Mouse (Mus musculus) stomach, embryonic 16.5 days (tissue): Measurements from ENCODE around the gene Bak1. TPM values are rescaled to one million over a fixed set of nuclear protein-coding genes. Genes with fewer than 3 reads are reported as not detected.

Experiments
- ATAC-seq: fragments of 200-750 bp; cut with Nextera tagmentation; 2 replicates; pipeline ENCODE4 v1.8.0; 2017; ENCODE audit warnings: moderate number of reproducible peaks, moderate TSS enrichment; ENCODE audit not compliant: insufficient read depth, low FRiP score
- H3K27ac ChIP-seq: fragments of 300-500 bp; sonication (generic); 2 replicates; pipeline ENCODE4 v1.5.1; 2014; ENCODE audit warnings: low read length
- H3K27me3 ChIP-seq: fragments of 300-500 bp; sonication (generic); 2 replicates; pipeline ENCODE4 v1.6.1; 2014; ENCODE audit warnings: low read length, control low read depth, mixed read lengths; ENCODE audit not compliant: control insufficient read depth, insufficient read depth
- H3K36me3 ChIP-seq: fragments of 300-500 bp; sonication (generic); 2 replicates; pipeline ENCODE4 v1.6.1; 2014; ENCODE audit warnings: low read length; ENCODE audit not compliant: control insufficient read depth, insufficient read depth
- H3K4me1 ChIP-seq: fragments of 300-500 bp; sonication (generic); 2 replicates; pipeline ENCODE4 v1.6.1; 2014; ENCODE audit warnings: low read length, control low read depth, mixed read lengths; ENCODE audit not compliant: control insufficient read depth, insufficient read depth
- H3K4me2 ChIP-seq: fragments of 300-500 bp; sonication (generic); 2 replicates; pipeline ENCODE4 v1.6.1; 2014; ENCODE audit warnings: low read depth, low read length, mixed read lengths
- H3K4me3 ChIP-seq: fragments of 300-500 bp; sonication (generic); replicated peaks from 2 replicates; pipeline ENCODE4 v1.5.1; 2014; ENCODE audit warnings: mild to moderate bottlenecking, low read length
- H3K9ac ChIP-seq: fragments of 300-500 bp; sonication (generic); 2 replicates; pipeline ENCODE4 v1.6.1; 2014; ENCODE audit warnings: low read length
- H3K9me3 ChIP-seq: fragments of 300-500 bp; sonication (generic); replicated peaks from 2 replicates; pipeline ENCODE4 v1.6.1; 2016; ENCODE audit warnings: low read length, control low read depth; ENCODE audit not compliant: control insufficient read depth
- WGBS: fragments of 180-500 bp; shearing (Covaris S2); extraction: QIAGEN DNeasy Blood & Tissue Kit; methylation state at CpG from one replicate; pipeline ENCODE4 v1.1.7; 2014; 5-methylcytosine and 5-hydroxymethylcytosine counted together
- polyA plus RNA-seq: library from polyadenylated mRNA; unstranded; fragments of >200 nt; fragmentation: Nextera tagmentation; extraction: Ambion mirVana; gene quantifications from 2 replicates; pipeline ENCODE4 v1.2.1, GENCODE M21; 2015

Gene Bak1
- polyA plus RNA-seq, 1 experiment from 2014 or later: 6.7 TPM

GRCm38 (mm10) chr17:27004903-27005485 is 23.8 kb downstream of the Bak1 start:
- 35% methylated on average over 19 of the region's 19 CpGs for WGBS
- ATAC-seq: no peak; the same call in 1 of the 2 replicates
- H3K36me3 ChIP-seq: no peaks in the 10 kb centered on the region
- H3K27ac ChIP-seq: no peak overlapping the region
- no peak overlapping the region for H3K4me2 ChIP-seq
- no peak overlapping the region for H3K4me3 ChIP-seq
- no peaks in the 10 kb centered on the region for H3K9me3 ChIP-seq
- no peaks in the 10 kb centered on the region for H3K4me1 ChIP-seq
- H3K27me3 ChIP-seq: no peaks in the 10 kb centered on the region
- no peak overlapping the region for H3K9ac ChIP-seq

- Histone ChIP-seq H3K9me3 (no peaks in the 10 kb centered on the region), H3K36me3 (no peaks in the 10 kb centered on the region), H3K4me3 (no peak overlapping the region), H3K27me3 (no peaks in the 10 kb centered on the region), H3K4me2 (no peak overlapping the region), H3K4me1 (no peaks in the 10 kb centered on the region), H3K27ac (no peak overlapping the region), H3K9ac (no peak overlapping the region)
- ATAC-seq: no peak
- 35% methylated on average over 9 of the region's 9 CpGs for WGBS
Observed at GRCm38 (mm10) chr17:27004431-27004830, 24.4 kb downstream of the Bak1 start.

DNA sequence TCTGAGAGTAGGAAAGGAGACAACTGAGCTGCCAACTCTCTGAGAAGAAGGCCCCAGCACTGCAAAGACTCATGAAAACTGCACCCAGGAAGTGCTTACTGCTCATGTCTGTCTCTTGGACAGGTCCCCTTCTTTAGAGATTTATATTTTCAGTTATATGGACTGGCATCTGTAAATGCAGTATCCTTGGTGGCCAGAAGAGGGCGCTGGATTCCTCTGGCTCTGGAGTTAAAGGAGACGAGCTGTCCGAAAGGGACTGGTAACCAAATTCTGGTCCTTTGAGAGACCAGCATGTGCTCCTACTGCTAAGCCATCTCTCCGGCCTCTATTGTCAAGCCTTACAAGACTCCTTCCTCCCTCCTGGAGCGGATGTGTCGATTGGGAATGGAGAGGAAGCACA is 26.9 kb downstream of the Bak1 start:
- Histone ChIP-seq H3K4me2 (no peak overlapping the region), H3K9me3 (no peaks in the 10 kb centered on the region), H3K27ac (no peak overlapping the region), H3K36me3 (no peaks in the 10 kb centered on the region), H3K27me3 (no peaks in the 10 kb centered on the region), H3K4me1 (no peaks in the 10 kb centered on the region), H3K9ac (no peak overlapping the region), H3K4me3 (no peak overlapping the region)
- no peak for ATAC-seq
- 43% methylated on average over 6 of the region's 6 CpGs for WGBS

DNA sequence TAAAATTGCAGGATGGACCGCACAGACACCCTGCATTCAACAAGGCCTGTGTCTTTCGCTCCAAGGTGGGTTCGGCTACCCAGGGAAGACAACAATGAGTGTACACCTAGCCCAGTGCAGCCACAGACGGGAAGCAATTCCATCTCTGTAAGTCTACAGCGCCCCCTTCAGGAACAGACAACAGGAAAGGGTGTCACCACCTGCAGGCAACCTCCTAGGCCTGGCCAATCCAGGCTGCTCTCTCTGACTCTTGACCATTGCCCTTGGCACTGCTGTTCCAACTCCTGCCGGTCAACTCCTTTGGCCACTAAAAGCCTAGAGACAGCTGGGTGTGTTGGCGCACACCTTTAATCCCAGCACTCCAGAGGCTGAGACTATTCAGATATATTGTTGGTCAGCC is 27.7 kb downstream of the Bak1 start:
- no peaks in the 10 kb centered on the region for H3K36me3 ChIP-seq
- no peaks in the 10 kb centered on the region for H3K4me1 ChIP-seq
- H3K4me3 ChIP-seq: no peak overlapping the region
- H3K4me2 ChIP-seq: no peak overlapping the region
- no peaks in the 10 kb centered on the region for H3K27me3 ChIP-seq
- WGBS: 77% methylated on average over 7 of the region's 7 CpGs
- no peak overlapping the region for H3K9ac ChIP-seq
- H3K27ac ChIP-seq: no peak overlapping the region
- no peak for ATAC-seq
- no peaks in the 10 kb centered on the region for H3K9me3 ChIP-seq

DNA sequence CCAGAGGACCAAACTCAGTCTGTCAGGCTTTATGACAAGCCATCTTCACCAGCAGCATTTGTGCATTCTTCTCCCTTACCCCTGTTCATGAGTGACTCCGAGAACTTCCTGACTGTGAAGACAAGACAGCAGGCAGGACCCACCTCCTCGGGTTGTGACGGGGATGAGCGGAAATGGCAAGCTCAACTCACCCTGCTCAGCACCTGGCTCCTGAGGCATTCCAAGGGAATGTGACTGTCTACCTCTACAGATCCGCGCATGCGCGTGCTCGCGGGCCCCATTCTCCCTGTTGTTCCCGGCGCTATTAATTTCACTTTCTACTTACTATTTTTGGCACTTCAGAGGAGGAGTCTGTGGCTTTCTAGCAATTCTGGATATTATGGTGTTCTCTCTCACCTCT is 28.8 kb downstream of the Bak1 start:
- H3K36me3 ChIP-seq: no peaks in the 10 kb centered on the region
- H3K9me3 ChIP-seq: no peaks in the 10 kb centered on the region
- ATAC-seq: no peak
- no peak overlapping the region for H3K4me3 ChIP-seq
- WGBS: 73% methylated on average over 12 of the region's 12 CpGs
- 0 out of 2 replicates have a peak overlapping the region, but pooled peaks have one; percentile 35 for H3K9ac ChIP-seq
- H3K27me3 ChIP-seq: no peaks in the 10 kb centered on the region
- no peaks in the 10 kb centered on the region for H3K4me1 ChIP-seq
- H3K4me2 ChIP-seq: no peak overlapping the region
- no peak overlapping the region for H3K27ac ChIP-seq

- Histone ChIP-seq H3K4me1 (no peaks in the 10 kb centered on the region), H3K36me3 (no peaks in the 10 kb centered on the region), H3K9ac (no peak overlapping the region), H3K27ac (no peak overlapping the region), H3K4me2 (no peak overlapping the region), H3K27me3 (no peaks in the 10 kb centered on the region), H3K9me3 (no peaks in the 10 kb centered on the region), H3K4me3 (no peak overlapping the region)
- 79% methylated on average over 15 of the region's 15 CpGs for WGBS
- ATAC-seq: no peak
Observed at GRCm38 (mm10) chr17:26998283-26998682, 30.5 kb downstream of the Bak1 start.

- no peaks in the 10 kb centered on the region for H3K27me3 ChIP-seq
- H3K27ac ChIP-seq: no peak overlapping the region
- no peak overlapping the region for H3K4me3 ChIP-seq
- no peak for ATAC-seq
- no peak overlapping the region for H3K4me2 ChIP-seq
- no peak overlapping the region for H3K9ac ChIP-seq
- 77% methylated on average over 4 of the region's 4 CpGs for WGBS
- H3K9me3 ChIP-seq: no peaks in the 10 kb centered on the region
- H3K4me1 ChIP-seq: no peaks in the 10 kb centered on the region
- no peaks in the 10 kb centered on the region for H3K36me3 ChIP-seq
Observed at GRCm38 (mm10) chr17:26997661-26998060, 31.1 kb downstream of the Bak1 start.

GRCm38 (mm10) chr17:26995562-26995961 is 33.2 kb downstream of the Bak1 start:
- Histone ChIP-seq H3K9me3 (no peaks in the 10 kb centered on the region), H3K36me3 (no peaks in the 10 kb centered on the region), H3K9ac (no peak overlapping the region), H3K4me2 (no peak overlapping the region), H3K27ac (no peak overlapping the region), H3K4me1 (no peaks in the 10 kb centered on the region), H3K4me3 (no peak overlapping the region), H3K27me3 (no peaks in the 10 kb centered on the region)
- 53% methylated on average over 8 of the region's 8 CpGs for WGBS
- ATAC-seq: peak; percentile 65; the same call in 1 of the 2 replicates

- Histone ChIP-seq H3K4me2 (no peak overlapping the region), H3K9me3 (no peaks in the 10 kb centered on the region), H3K9ac (no peak overlapping the region), H3K4me1 (no peaks in the 10 kb centered on the region), H3K4me3 (no peak overlapping the region), H3K27ac (peak overlapping the region; percentile 42), H3K36me3 (no peaks in the 10 kb centered on the region), H3K27me3 (no peaks in the 10 kb centered on the region)
- ATAC-seq: no peak
- WGBS: 74% methylated on average over 6 of the region's 6 CpGs
Observed at GRCm38 (mm10) chr17:26995006-26995405, 33.8 kb downstream of the Bak1 start.
